Mouse (Mus musculus) right cerebral cortex, postnatal 4 days (tissue): ENCODE measurements around the gene Anxa9.
A peak's percentile ranks its signal among the peaks of the same experiment; 100 is the strongest.
"Not testable (repeated sequence)": the region's sequence is repeated elsewhere in the genome, so short reads cannot be mapped to it uniquely, and the experiment has no call there.

Experiments
- DNase-seq: peaks from one replicate; pipeline ENCODE4 v3.0.0-alpha.2; 2022

Gene Anxa9

DNA sequence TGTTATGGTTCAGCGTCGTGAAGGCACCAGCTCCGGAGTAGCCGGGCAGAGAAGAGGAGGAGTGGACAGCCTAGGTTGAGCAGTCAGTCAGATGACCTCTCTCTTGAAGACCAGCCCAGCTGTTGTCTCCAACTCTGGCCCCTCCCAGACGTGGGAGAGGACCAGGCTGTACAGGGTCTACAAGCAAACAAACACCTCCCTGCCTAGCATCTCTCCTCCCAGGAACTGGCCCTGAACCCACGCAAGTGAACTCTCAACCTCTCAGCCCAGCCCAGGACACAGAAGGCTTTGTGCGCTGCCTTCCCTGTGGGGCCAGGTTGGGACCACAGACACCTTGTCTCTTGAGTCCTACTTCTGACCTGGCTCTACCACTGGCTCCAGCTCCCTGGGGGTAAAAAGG, at the start of gene Anxa9:
Gene Anxa9, minus strand, starts transcription at position 77 of the 400 bp plus-strand sequence.
- no peak for DNase-seq

- not testable (repeated sequence) for DNase-seq
These were observed 49.1 kb upstream of the Anxa9 start for GRCm38 (mm10) chr3:95355911-95356544.

- no peak for DNase-seq
These were observed 42.5 kb upstream of the Anxa9 start for GRCm38 (mm10) chr3:95349491-95349890.

- not testable (repeated sequence) for DNase-seq
These were observed 41.4 kb upstream of the Anxa9 start for GRCm38 (mm10) chr3:95348343-95348742.

DNA sequence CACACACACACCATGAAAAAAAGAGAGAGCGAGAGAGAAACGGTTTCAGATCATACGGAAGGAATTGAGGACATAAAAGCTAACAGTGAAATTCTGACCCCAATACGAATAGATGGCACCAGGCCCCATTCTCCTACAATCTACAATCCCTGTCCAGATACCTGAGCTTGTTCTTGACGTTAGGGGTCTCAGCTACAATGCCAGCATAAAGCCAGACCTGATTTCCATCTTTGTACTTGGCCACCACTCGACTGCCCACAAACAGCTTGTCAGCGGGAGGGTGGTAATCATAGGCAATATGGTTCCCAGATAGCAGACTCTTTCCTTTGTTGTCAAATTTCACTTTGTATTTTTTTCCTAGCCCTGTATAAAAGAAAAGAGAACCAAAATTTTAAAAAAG, 39.5 kb upstream of the Anxa9 start:
- DNase-seq, result no peak

DNA sequence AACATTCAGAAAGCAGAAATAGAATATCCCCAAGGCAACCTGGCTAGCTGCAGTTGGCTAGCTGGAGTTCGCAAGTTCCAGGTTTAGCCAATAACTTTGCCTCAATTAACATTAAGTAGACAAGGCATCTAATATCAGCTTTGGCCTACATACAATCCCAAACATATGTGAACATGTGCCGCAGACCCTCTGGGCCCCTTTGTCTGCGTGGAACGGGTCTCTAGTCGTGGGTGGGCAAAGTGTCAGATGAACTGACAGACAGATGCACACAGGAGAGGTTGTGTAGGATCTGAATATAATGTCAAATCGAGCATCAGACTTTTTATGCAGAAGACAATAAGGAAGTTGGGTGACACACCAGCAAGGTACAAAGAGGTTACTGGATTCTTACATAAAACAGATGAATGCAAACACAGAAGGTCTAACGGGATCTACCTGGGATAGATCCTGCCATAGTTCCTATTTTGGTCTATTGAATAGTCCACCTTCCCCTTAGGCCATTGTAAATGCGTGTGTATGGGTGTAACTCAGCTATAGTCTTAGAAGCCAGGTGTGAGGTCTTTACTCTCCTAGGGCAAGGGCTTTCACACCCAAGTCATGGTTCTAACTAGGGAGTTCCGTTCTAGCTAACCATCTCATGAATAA, 36.5 kb upstream of the Anxa9 start:
- DNase-seq, result not testable (repeated sequence)

GRCm38 (mm10) chr3:95338251-95338650, 31.3 kb upstream of the Anxa9 start:
- DNase-seq, result no peak

DNA sequence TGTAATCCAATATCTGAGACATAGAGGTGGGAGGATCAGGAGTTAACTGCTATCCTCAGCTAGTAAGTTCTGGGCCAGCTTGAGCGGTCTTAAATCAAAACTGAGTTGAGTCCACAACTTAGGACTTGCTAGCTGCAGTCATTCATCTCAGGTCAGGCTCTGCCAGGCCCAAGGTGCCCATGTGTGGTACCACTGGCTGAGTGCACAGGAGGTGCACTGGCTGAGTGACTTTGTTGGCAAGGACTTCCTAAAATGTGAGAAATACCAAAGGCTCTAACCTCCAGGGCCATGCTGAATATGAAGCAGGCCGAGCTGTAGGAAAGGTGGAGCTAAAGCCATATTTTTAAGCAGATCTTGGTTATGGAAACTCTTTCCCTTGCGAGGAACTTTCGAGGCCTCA, 30.4 kb upstream of the Anxa9 start:
- no peak for DNase-seq

GRCm38 (mm10) chr3:95331528-95331927, 24.6 kb upstream of the Anxa9 start:
- DNase-seq, result no peak

DNA sequence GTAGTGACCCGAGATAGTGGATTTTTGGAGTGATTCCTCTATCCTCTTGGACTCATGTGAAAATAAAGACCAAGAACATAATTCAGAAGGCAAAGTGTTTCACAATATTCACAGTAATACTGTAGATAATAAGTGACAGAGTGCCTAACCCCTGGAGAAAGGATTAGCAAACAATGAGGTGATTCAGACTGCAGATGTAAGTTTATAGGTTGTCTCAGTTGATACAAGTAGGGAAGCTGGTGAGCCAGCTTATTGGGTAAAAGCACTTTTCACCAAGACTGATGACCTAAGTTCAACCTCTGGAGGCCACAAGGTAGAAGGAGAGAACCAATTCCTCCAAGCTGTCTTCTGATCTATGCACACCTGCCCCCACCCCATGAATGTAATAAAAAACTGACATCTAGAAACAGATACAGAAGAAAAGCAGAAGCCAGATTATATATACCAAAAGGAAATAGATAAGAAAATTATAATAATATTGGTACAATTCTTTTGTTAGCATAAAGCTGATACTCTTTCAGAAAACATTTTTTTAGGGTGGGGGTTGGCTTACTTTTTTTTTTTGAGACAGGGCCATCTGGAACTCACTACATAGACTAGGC, 21.9 kb upstream of the Anxa9 start:
- no peak for DNase-seq

DNA sequence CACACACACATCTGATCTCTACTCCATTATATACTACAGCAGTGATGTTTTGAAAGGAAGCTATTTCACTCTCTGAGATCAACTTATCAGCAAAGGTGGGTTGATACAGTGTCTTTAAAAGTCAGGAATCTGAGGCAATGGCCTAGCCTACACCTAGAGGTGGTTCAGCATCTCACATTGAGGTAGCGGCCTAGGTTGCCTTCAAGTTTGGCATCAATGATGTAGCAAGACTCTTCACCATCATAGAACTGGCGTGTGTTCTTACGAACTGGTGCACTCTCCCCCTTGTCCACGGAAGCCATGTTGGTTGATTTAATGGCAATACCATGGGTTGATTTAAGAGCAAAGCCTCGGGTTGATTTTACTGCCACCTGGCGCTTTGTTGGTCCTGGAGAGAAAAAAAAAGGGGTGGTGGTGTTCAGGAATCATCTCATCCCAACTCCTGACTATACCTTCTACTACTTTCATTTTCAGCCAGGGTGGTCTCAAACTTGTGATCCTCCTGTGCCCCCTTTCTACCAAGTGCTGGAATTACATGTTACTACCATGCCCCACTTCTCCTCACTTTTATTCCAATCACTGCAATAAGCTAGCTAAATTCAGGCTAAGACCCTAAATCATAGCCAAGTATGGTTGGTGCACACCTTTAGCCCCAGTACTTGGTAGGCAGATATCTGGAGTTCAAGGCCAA, 17.6 kb upstream of the Anxa9 start:
- no peak for DNase-seq

- no peak for DNase-seq
These were observed 16.5 kb upstream of the Anxa9 start for GRCm38 (mm10) chr3:95323429-95323828.

DNA sequence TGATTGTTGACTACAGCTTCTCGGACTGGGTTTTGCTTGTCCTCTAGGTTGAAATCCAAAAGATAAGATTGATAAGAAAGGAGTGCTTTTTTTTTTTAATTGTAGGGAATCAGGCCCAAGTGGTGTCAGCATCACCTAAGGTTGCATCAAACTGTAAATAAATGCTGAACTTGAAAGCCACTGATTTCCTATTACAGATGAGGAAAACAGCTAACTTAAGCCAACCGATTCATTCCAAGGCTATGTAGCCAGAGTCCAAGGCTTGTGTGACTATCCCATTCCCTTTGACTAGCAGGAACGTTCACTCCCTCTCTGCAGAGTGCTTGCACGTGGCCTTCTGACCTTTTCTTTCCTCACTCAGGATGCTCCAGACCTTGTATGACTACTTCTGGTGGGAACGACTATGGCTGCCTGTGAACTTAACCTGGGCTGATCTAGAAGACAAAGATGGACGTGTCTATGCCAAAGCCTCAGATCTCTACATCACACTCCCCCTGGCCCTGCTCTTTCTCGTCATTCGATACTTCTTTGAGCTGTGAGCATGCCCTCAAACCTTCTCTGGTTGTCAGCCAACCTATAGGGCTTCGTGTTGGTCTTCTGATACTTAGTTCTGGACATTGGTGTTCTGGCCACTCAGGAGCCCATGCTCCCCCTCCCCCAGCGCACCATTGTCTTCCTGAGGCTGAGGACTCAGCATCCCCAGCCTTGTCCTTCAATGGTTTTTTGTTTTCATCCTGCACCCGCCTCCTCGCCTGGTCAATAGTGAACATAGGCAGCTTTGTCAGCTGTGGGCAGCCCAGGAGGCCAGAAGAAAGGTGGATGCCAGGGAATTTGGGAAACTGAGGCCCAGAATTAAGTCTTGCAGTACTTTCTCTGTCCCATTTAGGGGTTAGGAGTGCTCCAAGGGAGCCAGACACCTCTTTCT, 13.0 kb upstream of the Anxa9 start:
- no peak for DNase-seq

GRCm38 (mm10) chr3:95319110-95319509, 12.1 kb upstream of the Anxa9 start:
- no peak for DNase-seq

DNA sequence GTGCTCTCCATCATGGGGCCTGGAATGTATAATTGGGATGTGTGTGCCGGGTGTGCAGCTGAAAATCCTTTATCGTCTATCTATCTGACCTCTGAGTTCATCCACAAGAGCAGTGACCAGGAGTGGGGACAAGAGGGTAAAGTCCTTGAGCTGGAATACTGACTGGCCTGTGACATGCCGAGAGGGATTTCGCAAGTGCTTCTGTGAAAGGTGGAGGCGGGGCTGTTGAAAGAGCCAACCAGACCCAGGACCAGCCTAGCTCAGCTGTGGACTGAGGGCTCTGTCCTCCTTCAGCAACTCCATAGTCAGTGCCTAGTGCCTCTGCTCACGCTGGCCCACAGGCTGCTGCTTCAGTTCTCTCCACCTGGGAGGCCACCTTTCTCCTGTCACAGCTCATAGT, 11.6 kb upstream of the Anxa9 start:
- DNase-seq, result no peak

- peak; percentile 62 for DNase-seq
These were observed 10.6 kb upstream of the Anxa9 start for GRCm38 (mm10) chr3:95317414-95318080.

GRCm38 (mm10) chr3:95315844-95316550, 9.0 kb upstream of the Anxa9 start:
- DNase-seq, result no peak

- peak; percentile 76 for DNase-seq
These were observed 8.3 kb upstream of the Anxa9 start for GRCm38 (mm10) chr3:95315094-95315843.

GRCm38 (mm10) chr3:95314486-95315093, 7.6 kb upstream of the Anxa9 start, which contains the start of gene Cers2:
TSS of gene Cers2 (plus strand) at chr3:95314791.
- no peak for DNase-seq

DNA sequence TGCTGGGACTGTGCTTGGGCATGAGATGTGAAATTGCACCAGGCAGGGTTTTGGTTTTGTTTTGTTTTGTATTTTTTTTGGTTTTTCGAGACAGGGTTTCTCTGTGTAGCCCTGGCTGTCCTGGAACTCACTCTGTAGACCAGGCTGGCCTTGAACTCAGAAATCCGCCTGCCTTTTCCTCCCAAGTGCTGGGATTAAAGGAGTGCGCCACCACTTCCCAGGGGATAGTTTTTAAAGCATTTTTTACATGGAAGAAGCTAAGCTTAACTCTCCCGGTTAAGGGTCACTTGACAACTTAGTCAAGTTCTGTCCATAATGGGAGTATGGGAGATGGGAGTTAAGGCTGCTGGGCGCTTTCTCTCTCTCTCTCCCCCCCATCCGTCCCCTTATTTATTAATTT, 7.1 kb upstream of the Anxa9 start:
- no peak for DNase-seq
